Mouse (Mus musculus): ENCODE measurements around the gene Smdt1.
"Not testable (repeated sequence)": the region's sequence is repeated elsewhere in the genome, so short reads cannot be mapped to it uniquely, and the experiment has no call there.

Gene Smdt1

GRCm38 (mm10) chr15:82343368-82344287, 4.9 kb downstream of the Smdt1 start:
- DNase-seq, result no peak

GRCm38 (mm10) chr15:82344971-82345370, 6.2 kb downstream of the Smdt1 start:
- DNase-seq, result no peak

GRCm38 (mm10) chr15:82345820-82346470, 7.2 kb downstream of the Smdt1 start:
- DNase-seq, result peak; percentile 95 to 97

- DNase-seq, result no peak
These were observed 8.0 kb downstream of the Smdt1 start for GRCm38 (mm10) chr15:82346580-82347302.

- no peak for DNase-seq
These were observed 8.5 kb downstream of the Smdt1 start for GRCm38 (mm10) chr15:82347303-82347676.

GRCm38 (mm10) chr15:82347852-82348251, 9.1 kb downstream of the Smdt1 start:
- no peak for DNase-seq

GRCm38 (mm10) chr15:82348258-82348998, 9.7 kb downstream of the Smdt1 start:
- no peak for DNase-seq

GRCm38 (mm10) chr15:82348999-82349341, 10.2 kb downstream of the Smdt1 start:
- DNase-seq, result no peak

- DNase-seq, result no peak
These were observed 11.6 kb downstream of the Smdt1 start for GRCm38 (mm10) chr15:82350349-82350748.

- no peak for DNase-seq
These were observed 12.7 kb downstream of the Smdt1 start for GRCm38 (mm10) chr15:82351480-82351879.

GRCm38 (mm10) chr15:82353078-82353744, 14.5 kb downstream of the Smdt1 start:
- DNase-seq, result no peak

GRCm38 (mm10) chr15:82353745-82354113, 15.0 kb downstream of the Smdt1 start:
- DNase-seq, result no peak

- peak; percentile 94 to 95 for DNase-seq
These were observed 15.6 kb downstream of the Smdt1 start, which contains the start of gene Ndufa6 for GRCm38 (mm10) chr15:82354126-82354945. Gene Ndufa6, minus strand, starts transcription at chr15:82354322.

- DNase-seq, result no peak
These were observed 19.9 kb downstream of the Smdt1 start for GRCm38 (mm10) chr15:82358431-82359260.

- no peak for DNase-seq
These were observed 22.8 kb downstream of the Smdt1 start for GRCm38 (mm10) chr15:82361459-82362018.

- no peak for DNase-seq
These were observed 23.5 kb downstream of the Smdt1 start for GRCm38 (mm10) chr15:82362234-82362633.

- DNase-seq, result not testable (repeated sequence)
These were observed 25.0 kb downstream of the Smdt1 start for GRCm38 (mm10) chr15:82363801-82364200.

GRCm38 (mm10) chr15:82364561-82364960, 25.8 kb downstream of the Smdt1 start:
- DNase-seq, result not testable (repeated sequence)

GRCm38 (mm10) chr15:82368146-82368545, 29.4 kb downstream of the Smdt1 start:
- no peak for DNase-seq

- no peak for DNase-seq
These were observed 30.1 kb downstream of the Smdt1 start for GRCm38 (mm10) chr15:82368851-82369250.
